Mouse (Mus musculus) ES-E14 (cell line): ENCODE results near the gene Mpl. TPM values are rescaled to one million over a fixed set of nuclear protein-coding genes. Genes with fewer than 3 reads are reported as not detected.

Experiments
- DNase-seq: peaks from one replicate; pipeline ENCODE4 v3.0.0-alpha.2; 2013; ENCODE audit warnings: low read depth, low spot score
- H3K27ac ChIP-seq: 2 replicates; pipeline ENCODE4 v1.5.1; 2012; ENCODE audit warnings: low read depth, mild to moderate bottlenecking, low read length, moderate library complexity, mixed read lengths; ENCODE audit not compliant: poor library complexity, insufficient read depth, severe bottlenecking
- H3K36me3 ChIP-seq: 2 replicates; pipeline ENCODE4 v1.6.1; 2012; ENCODE audit warnings: mild to moderate bottlenecking, low read length, moderate library complexity, mixed read lengths; ENCODE audit not compliant: control insufficient read depth, poor library complexity, insufficient read depth, severe bottlenecking
- H3K4me1 ChIP-seq, 2 experiments: fragments of 150-350 bp in 1 of 2; sonication (generic) in 1 of 2; 2 replicates each; pipeline ENCODE4 v1.6.1; 2012; ENCODE audit warnings: low read length in 2 of 2, mild to moderate bottlenecking in 1 of 2, mixed read lengths in 1 of 2; ENCODE audit not compliant: control insufficient read depth in 2 of 2, insufficient read depth in 2 of 2, poor library complexity in 1 of 2
- H3K4me3 ChIP-seq, 2 experiments: fragments of 150-350 bp in 1 of 2; sonication (generic) in 1 of 2; 2 replicates each; pipeline ENCODE4 v1.5.1; 2012; ENCODE audit warnings: low read length in 2 of 2, low read depth in 1 of 2, mild to moderate bottlenecking in 1 of 2, mixed read lengths in 1 of 2; ENCODE audit not compliant: insufficient read depth in 1 of 2, poor library complexity in 1 of 2, severe bottlenecking in 1 of 2
- H3K9ac ChIP-seq: 2 replicates; pipeline ENCODE4 v1.6.1; 2012; ENCODE audit warnings: low read depth, mild to moderate bottlenecking, low read length, mixed read lengths; ENCODE audit not compliant: poor library complexity, insufficient read depth, severe bottlenecking
- H3K9me3 ChIP-seq: fragments of 150-350 bp; sonication (generic); 2 replicates; pipeline ENCODE4 v1.6.1; 2012; ENCODE audit warnings: low read depth, mild to moderate bottlenecking, low read length; ENCODE audit not compliant: control insufficient read depth, insufficient read depth
- CHD2 ChIP-seq: IDR thresholded peaks from 2 replicates; pipeline ENCODE4 v1.6.1; 2014; ENCODE audit warnings: mild to moderate bottlenecking, low read depth, low read length, inconsistent platforms
- HCFC1 ChIP-seq: IDR thresholded peaks from 2 replicates; pipeline ENCODE4 v1.6.1; 2012; ENCODE audit warnings: low read length, inconsistent platforms, borderline replicate concordance; ENCODE audit not compliant: insufficient read depth
- MAFK ChIP-seq: IDR thresholded peaks from 2 replicates; pipeline ENCODE4 v1.6.1; 2014; ENCODE audit warnings: mild to moderate bottlenecking, low read depth, low read length, inconsistent platforms; ENCODE audit not compliant: insufficient read depth
- ZC3H11A ChIP-seq: IDR thresholded peaks from 2 replicates; pipeline ENCODE4 v1.6.1; 2012; ENCODE audit warnings: low read depth, mild to moderate bottlenecking, inconsistent platforms, low read length, borderline replicate concordance
- ZNF384 ChIP-seq: IDR thresholded peaks from 2 replicates; pipeline ENCODE4 v1.6.1; 2012; ENCODE audit warnings: low read depth, low read length, inconsistent platforms
- in situ Hi-C, 2 experiments: fragments of 600-800 bp; cut with MboI; formaldehyde crosslinking; loops; one replicate each; pipeline ENCODE4 v1.15.1; 2025; ENCODE audit warnings: low sequenced_read_pairs in 2 of 2, inconsistent platforms in 1 of 2; ENCODE audit not compliant: unreplicated experiment in 2 of 2
- total RNA-seq: library from RNA; depleted of rRNA; stranded (reverse); fragments of 300-350 nt; gene quantifications from 2 replicates; pipeline ENCODE4 v1.2.3, GENCODE M21; 2012

Mpl gene
- total RNA-seq, 1 experiment: not detected

GRCm38 (mm10) chr4:118445088-118445487, 12.2 kb downstream of the Mpl start:
- no peak for DNase-seq
- Histone ChIP-seq H3K27ac (no peak overlapping the region), H3K9me3 (no peaks in the 10 kb centered on the region), H3K9ac (no peak overlapping the region), H3K4me3 (no peak overlapping the region), H3K4me1 (peaks cover 0 to 12% of the 10 kb centered on the region in 2 experiments; a peak in 3 of 4 replicates), H3K36me3 (no peaks in the 10 kb centered on the region)
- TF ChIP-seq ZNF384: no peak
- TF ChIP-seq MAFK: no peak
- TF ChIP-seq ZC3H11A: no peak
- no peak for TF ChIP-seq CHD2
- no peak for TF ChIP-seq HCFC1
- in situ Hi-C loops: no loop called here

GRCm38 (mm10) chr4:118437829-118438253, 19.5 kb downstream of the Mpl start:
- Histone ChIP-seq H3K27ac (peak overlapping the region; percentile 84), H3K4me3 (peak overlapping the region; percentile 62 to 70), H3K4me1 (peaks cover 3 to 18% of the 10 kb centered on the region in 2 experiments; a peak in 2 of 4 replicates), H3K9ac (peak overlapping the region; percentile 80), H3K36me3 (peaks cover 34% of the 10 kb centered on the region), H3K9me3 (no peaks in the 10 kb centered on the region)
- DNase-seq: no peak
- TF ChIP-seq CHD2: no peak
- TF ChIP-seq ZNF384: peak; percentile 82
- in situ Hi-C loops: no loop called here

GRCm38 (mm10) chr4:118436820-118437603, 20.3 kb downstream of the Mpl start, which contains the start of gene Cdc20:
Cdc20 (minus strand) TSS chr4:118437352.
- H3K4me1 ChIP-seq: peaks cover 3 to 20% of the 10 kb centered on the region in 2 experiments; a peak in 2 of 4 replicates
- H3K4me3 ChIP-seq: peak within 1 kb of the TSS; percentile 90 to 99
- peak within 1 kb of the TSS; percentile 84 for H3K27ac ChIP-seq
- DNase-seq: peak; percentile 96
- TF ChIP-seq MAFK: no peak
- no peak for TF ChIP-seq ZC3H11A
- no peak for TF ChIP-seq ZNF384
- TF ChIP-seq HCFC1: 0 out of 2 replicates have a peak, but pooled peaks have one; percentile 59
- TF ChIP-seq CHD2: peak; percentile 97
- H3K36me3 ChIP-seq: peaks cover 42% of the 10 kb centered on the region
- peak within 1 kb of the TSS; percentile 99 for H3K9ac ChIP-seq
- no peaks in the 10 kb centered on the region for H3K9me3 ChIP-seq
- in situ Hi-C loops: no loop called here

GRCm38 (mm10) chr4:118432332-118432731, 25.0 kb downstream of the Mpl start:
- Histone ChIP-seq H3K4me1 (peaks cover 0 to 37% of the 10 kb centered on the region in 2 experiments; a peak in 2 of 4 replicates), H3K36me3 (peaks cover 60% of the 10 kb centered on the region), H3K9ac (no peak overlapping the region), H3K9me3 (no peaks in the 10 kb centered on the region), H3K4me3 (no peak overlapping the region), H3K27ac (no peak overlapping the region)
- in situ Hi-C loops: no loop called here
- TF ChIP-seq CHD2 (no peak), ZNF384 (no peak), MAFK (no peak), HCFC1 (no peak), ZC3H11A (no peak)
- DNase-seq: no peak
